Mouse (Mus musculus): Measurements from ENCODE around the gene Ensa. TPM values are rescaled to one million over a fixed set of nuclear protein-coding genes. Genes with fewer than 3 reads are reported as not detected.
A peak's percentile ranks its signal among the peaks of the same experiment; 100 is the strongest.

Gene Ensa
- polyA plus RNA-seq, 2 experiments = 43.4 to 67.8 TPM

GRCm38 (mm10) chr3:95655437-95655836 lies 30.6 kb downstream of the Ensa start:
- Histone ChIP-seq H3K4me3 (replicated peaks; ENCODE audit: low read length) (no peak overlapping the region), H3K4me1 (ENCODE audit: control insufficient read depth, insufficient read depth, low read length) (peaks cover 14% of the 10 kb centered on the region), H3K27me3 (ENCODE audit: control insufficient read depth, insufficient read depth, low read length) (no peaks in the 10 kb centered on the region), H3K36me3 (ENCODE audit: control insufficient read depth, insufficient read depth, low read length) (peaks cover 3% of the 10 kb centered on the region), H3K27ac (replicated peaks; ENCODE audit: low read depth, low read length) (no peak overlapping the region), H3K9me3 (ENCODE audit: control insufficient read depth, low read length) (no peaks in the 10 kb centered on the region), H3K4me2 (replicated peaks; ENCODE audit: low read depth, low read length, severe bottlenecking) (no peak overlapping the region), H3K9ac (ENCODE audit: low read depth, low read length, severe bottlenecking) (no peak overlapping the region)
- WGBS = 84% methylated on average over 5 of the region's 5 CpGs
- ATAC-seq (ENCODE audit: low FRiP score, low read depth) = no peak
- no peak for TF ChIP-seq POLR2A (IDR thresholded peaks at IDR 0.05; ENCODE audit: borderline replicate concordance, extremely low read depth, insufficient read depth, insufficient read length)
- no peak for DNase-seq (ENCODE audit: low spot score)

- Histone ChIP-seq H3K27ac (replicated peaks; ENCODE audit: low read depth, low read length) (no peak overlapping the region), H3K4me3 (replicated peaks; ENCODE audit: low read length) (no peak overlapping the region), H3K9ac (ENCODE audit: low read depth, low read length, severe bottlenecking) (no peak overlapping the region), H3K9me3 (ENCODE audit: control insufficient read depth, low read length) (no peaks in the 10 kb centered on the region), H3K4me2 (replicated peaks; ENCODE audit: low read depth, low read length, severe bottlenecking) (no peak overlapping the region), H3K27me3 (ENCODE audit: control insufficient read depth, insufficient read depth, low read length) (no peaks in the 10 kb centered on the region), H3K4me1 (ENCODE audit: control insufficient read depth, insufficient read depth, low read length) (peaks cover 24% of the 10 kb centered on the region), H3K36me3 (ENCODE audit: control insufficient read depth, insufficient read depth, low read length) (peaks cover 18% of the 10 kb centered on the region)
- DNase-seq (ENCODE audit: low spot score) = no peak
- 89% methylated on average over 3 of the region's 3 CpGs for WGBS
- ATAC-seq (ENCODE audit: low FRiP score, low read depth) = no peak
- TF ChIP-seq POLR2A (IDR thresholded peaks at IDR 0.05; ENCODE audit: borderline replicate concordance, extremely low read depth, insufficient read depth, insufficient read length) = no peak
Measured at GRCm38 (mm10) chr3:95657108-95657507, 32.3 kb downstream of the Ensa start.

- TF ChIP-seq POLR2A (IDR thresholded peaks at IDR 0.05; ENCODE audit: borderline replicate concordance, extremely low read depth, insufficient read depth, insufficient read length) = no peak
- H3K4me2 ChIP-seq (replicated peaks; ENCODE audit: low read depth, low read length, severe bottlenecking) = peak overlapping the region; percentile 60
- H3K9me3 ChIP-seq (ENCODE audit: control insufficient read depth, low read length) = no peaks in the 10 kb centered on the region
- H3K27me3 ChIP-seq (ENCODE audit: control insufficient read depth, insufficient read depth, low read length) = no peaks in the 10 kb centered on the region
- H3K27ac ChIP-seq (replicated peaks; ENCODE audit: low read depth, low read length) = no peak overlapping the region; the same call in 1 of the 2 replicates
- no peak for DNase-seq (ENCODE audit: low spot score)
- 86% methylated on average over 3 of the region's 3 CpGs for WGBS
- peaks cover 27% of the 10 kb centered on the region for H3K4me1 ChIP-seq (ENCODE audit: control insufficient read depth, insufficient read depth, low read length)
- no peak overlapping the region for H3K9ac ChIP-seq (ENCODE audit: low read depth, low read length, severe bottlenecking)
- ATAC-seq (ENCODE audit: low FRiP score, low read depth) = no peak
- peaks cover 24% of the 10 kb centered on the region for H3K36me3 ChIP-seq (ENCODE audit: control insufficient read depth, insufficient read depth, low read length)
- H3K4me3 ChIP-seq (replicated peaks; ENCODE audit: low read length) = peak overlapping the region; percentile 72
Measured at GRCm38 (mm10) chr3:95657711-95658110, 32.9 kb downstream of the Ensa start.

DNA sequence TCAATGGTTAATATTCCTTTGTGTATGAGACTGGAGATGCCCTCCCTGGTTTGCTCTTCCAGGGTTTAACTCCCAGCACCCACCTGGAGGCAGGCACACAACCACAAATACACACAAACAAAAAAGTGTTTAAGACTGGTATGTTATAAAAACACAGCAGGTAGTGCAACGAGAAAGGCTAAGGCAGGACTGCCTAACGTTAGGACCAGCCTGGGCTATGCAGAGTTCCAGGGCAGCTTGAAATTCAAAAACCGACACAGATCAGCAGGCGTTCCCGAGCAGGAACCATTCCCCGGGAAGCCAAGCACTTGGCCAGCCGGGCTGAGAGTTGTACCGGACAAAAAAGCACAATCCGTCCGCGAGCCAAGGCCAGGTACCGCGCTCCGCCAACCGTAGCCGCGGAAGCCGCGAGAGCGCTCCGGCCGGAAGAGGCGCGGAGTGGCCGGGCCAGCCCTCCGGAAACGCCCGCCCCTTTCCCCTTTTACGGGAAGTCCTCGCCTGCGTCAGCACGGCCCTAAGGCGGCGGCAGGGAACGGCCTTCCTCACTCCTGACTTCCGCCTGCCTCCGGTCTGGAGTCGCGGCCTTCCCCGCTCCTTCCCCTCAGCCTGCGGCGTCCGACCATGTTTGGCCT lies 33.6 kb downstream of the Ensa start, which contains the start of gene Mcl1:
TSS of gene Mcl1 (plus strand) at position 553 of the 632 bp plus-strand sequence.
- Histone ChIP-seq H3K9me3 (ENCODE audit: control insufficient read depth, low read length) (no peaks in the 10 kb centered on the region), H3K27me3 (ENCODE audit: control insufficient read depth, insufficient read depth, low read length) (no peaks in the 10 kb centered on the region), H3K36me3 (ENCODE audit: control insufficient read depth, insufficient read depth, low read length) (peaks cover 30% of the 10 kb centered on the region), H3K4me1 (ENCODE audit: control insufficient read depth, insufficient read depth, low read length) (peaks cover 26% of the 10 kb centered on the region), H3K9ac (ENCODE audit: low read depth, low read length, severe bottlenecking) (peak within 1 kb of the TSS; percentile 97), H3K27ac (replicated peaks; ENCODE audit: low read depth, low read length) (peak within 1 kb of the TSS; percentile 99), H3K4me2 (replicated peaks; ENCODE audit: low read depth, low read length, severe bottlenecking) (peak within 1 kb of the TSS; percentile 90), H3K4me3 (replicated peaks; ENCODE audit: low read length) (peak within 1 kb of the TSS; percentile 72)
- peak; percentile 98 for TF ChIP-seq POLR2A (IDR thresholded peaks at IDR 0.05; ENCODE audit: borderline replicate concordance, extremely low read depth, insufficient read depth, insufficient read length)
- DNase-seq (ENCODE audit: low spot score) (peak; percentile 96), ATAC-seq (ENCODE audit: low FRiP score, low read depth) (peak; percentile 95)
- under 1% methylated on average over 19 of the region's 43 CpGs for WGBS

DNA sequence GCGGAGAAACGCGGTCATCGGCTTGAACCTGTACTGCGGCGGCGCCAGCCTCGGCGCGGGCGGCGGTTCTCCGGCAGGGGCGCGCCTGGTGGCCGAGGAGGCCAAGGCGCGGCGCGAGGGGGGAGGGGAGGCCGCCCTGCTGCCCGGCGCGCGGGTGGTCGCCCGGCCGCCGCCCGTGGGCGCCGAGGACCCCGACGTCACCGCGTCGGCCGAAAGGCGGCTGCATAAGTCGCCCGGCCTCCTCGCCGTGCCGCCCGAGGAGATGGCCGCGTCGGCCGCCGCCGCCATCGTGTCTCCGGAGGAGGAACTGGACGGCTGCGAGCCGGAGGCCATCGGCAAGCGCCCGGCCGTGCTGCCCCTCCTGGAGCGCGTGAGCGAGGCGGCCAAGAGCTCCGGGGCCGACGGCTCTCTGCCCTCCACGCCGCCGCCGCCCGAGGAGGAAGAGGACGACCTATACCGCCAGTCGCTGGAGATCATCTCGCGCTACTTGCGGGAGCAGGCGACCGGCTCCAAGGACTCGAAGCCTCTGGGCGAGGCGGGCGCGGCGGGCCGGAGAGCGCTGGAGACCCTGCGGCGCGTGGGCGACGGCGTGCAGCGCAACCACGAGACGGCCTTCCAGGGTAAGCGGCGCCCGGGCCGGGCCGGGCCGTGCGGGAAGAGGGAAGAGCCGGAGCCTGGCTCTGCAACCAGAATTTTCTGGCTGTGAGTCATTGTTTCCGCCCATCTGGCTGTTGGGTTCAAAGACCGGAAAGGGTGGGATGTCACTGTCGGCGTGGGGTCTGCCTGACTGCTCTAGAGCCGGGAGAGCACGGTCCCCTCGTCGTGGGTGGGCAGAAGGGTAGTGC lies 34.3 kb downstream of the Ensa start:
- H3K27ac ChIP-seq (replicated peaks; ENCODE audit: low read depth, low read length) = peak overlapping the region; percentile 99
- TF ChIP-seq POLR2A (IDR thresholded peaks at IDR 0.05; ENCODE audit: borderline replicate concordance, extremely low read depth, insufficient read depth, insufficient read length) = 0 out of 2 replicates have a peak, but pooled peaks have one; percentile 42
- WGBS = under 1% methylated on average over 45 of the region's 113 CpGs
- H3K9ac ChIP-seq (ENCODE audit: low read depth, low read length, severe bottlenecking) = peak overlapping the region; percentile 97
- H3K4me2 ChIP-seq (replicated peaks; ENCODE audit: low read depth, low read length, severe bottlenecking) = peak overlapping the region; percentile 90
- ATAC-seq (ENCODE audit: low FRiP score, low read depth) (peak; percentile 53), DNase-seq (ENCODE audit: low spot score) (peak; percentile 92)
- H3K36me3 ChIP-seq (ENCODE audit: control insufficient read depth, insufficient read depth, low read length) = peaks cover 38% of the 10 kb centered on the region
- peak overlapping the region; percentile 72 for H3K4me3 ChIP-seq (replicated peaks; ENCODE audit: low read length)
- peaks cover 29% of the 10 kb centered on the region for H3K4me1 ChIP-seq (ENCODE audit: control insufficient read depth, insufficient read depth, low read length)
- no peaks in the 10 kb centered on the region for H3K27me3 ChIP-seq (ENCODE audit: control insufficient read depth, insufficient read depth, low read length)
- H3K9me3 ChIP-seq (ENCODE audit: control insufficient read depth, low read length) = no peaks in the 10 kb centered on the region
